Mouse (Mus musculus) lung, adult 2 months (tissue): ENCODE measurements around the gene Dmrtb1.

Experiments
- CTCF ChIP-seq: fragments of 200-500 bp; IDR thresholded peaks from 2 replicates; pipeline ENCODE4 v1.5.1; 2011; ENCODE audit warnings: mild to moderate bottlenecking, low read length, control low read depth; ENCODE audit not compliant: insufficient read depth
- POLR2A ChIP-seq: fragments of 200-500 bp; IDR thresholded peaks from 2 replicates; pipeline ENCODE4 v1.6.1; 2011; ENCODE audit warnings: low read depth, mild to moderate bottlenecking, control low read depth, low read length, borderline replicate concordance; ENCODE audit errors: extremely low read depth

DNA sequence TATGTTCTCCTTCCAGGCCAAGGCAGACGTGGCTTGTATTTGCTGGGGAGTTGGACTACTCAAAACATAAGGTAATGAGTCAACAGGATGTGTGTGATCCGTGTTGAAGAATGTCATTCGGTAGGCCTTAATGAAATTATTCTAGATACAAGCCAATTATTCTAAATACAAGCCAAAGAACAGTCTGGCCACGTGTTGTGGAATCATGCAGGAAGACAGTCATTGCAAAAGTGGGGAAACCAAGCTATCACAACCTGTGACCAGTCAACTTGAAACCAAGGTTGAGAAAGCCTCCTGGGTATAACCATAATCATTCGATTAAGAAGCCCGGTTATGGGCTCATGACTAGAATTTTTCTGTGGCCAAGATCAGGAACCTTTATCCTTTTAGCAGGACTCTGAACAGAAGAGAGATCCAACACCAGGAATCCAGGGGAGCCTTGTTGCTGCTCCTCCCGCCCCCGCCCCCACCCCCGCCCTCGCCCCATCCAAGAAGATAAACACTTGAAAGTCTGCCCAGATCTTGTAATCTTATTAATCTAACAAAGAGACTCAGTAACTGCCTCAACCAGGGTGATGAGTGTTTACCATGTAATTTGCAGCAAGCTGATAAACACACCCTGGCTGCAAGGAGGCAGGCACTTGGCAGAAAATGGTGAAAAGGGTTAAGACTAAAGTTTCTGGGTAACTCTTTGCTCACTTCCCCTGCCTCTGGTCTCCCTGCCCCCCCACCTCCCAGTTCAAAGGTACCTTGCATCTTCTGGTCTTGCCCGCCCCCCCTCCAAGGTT lies 36.2 kb upstream of the Dmrtb1 start:
- TF ChIP-seq CTCF (no peak), POLR2A (no peak)
